Mouse (Mus musculus): ENCODE data around the gene Tmcc3.

GRCm38 (mm10) chr10:94530079-94530478 is 218.3 kb downstream of the Tmcc3 start:
- TF ChIP-seq CTCF (IDR thresholded peaks at IDR 0.05; ENCODE audit: low read depth): no peak
- no peak for TF ChIP-seq EP300 (IDR thresholded peaks at IDR 0.05; ENCODE audit: low read depth)

Measured in heart, postnatal 0 days (tissue).